Mouse (Mus musculus) MEL (cell line): ENCODE measurements around the gene Vamp8. TPM values are rescaled to one million over a fixed set of nuclear protein-coding genes. Genes with fewer than 3 reads are reported as not detected.

Experiments used
- DNase-seq: peaks from one replicate; pipeline ENCODE4 v3.0.0; 2011; ENCODE audit warnings: low read depth, low spot score
- H3K27ac ChIP-seq: 2 replicates; pipeline ENCODE4 v1.5.1; 2012; ENCODE audit warnings: low read depth, mild to moderate bottlenecking, control low read depth, low read length, moderate library complexity; ENCODE audit not compliant: control insufficient read depth
- H3K27me3 ChIP-seq, 2 experiments: fragments of 150-350 bp in 1 of 2; sonication (generic) in 1 of 2; 2 replicates each; pipeline ENCODE4 v1.6.1; 2012; ENCODE audit warnings: low read length in 2 of 2, mild to moderate bottlenecking in 2 of 2, improper control_type of control experiment in 1 of 2, moderate library complexity in 1 of 2; ENCODE audit not compliant: insufficient read depth in 2 of 2, control insufficient read depth in 1 of 2
- H3K36me3 ChIP-seq, 2 experiments: 2 replicates each; pipeline ENCODE4 v1.6.1; 2012 to 2014; ENCODE audit warnings: low read length in 2 of 2, improper control_type of control experiment in 1 of 2, inconsistent platforms in 1 of 2, mild to moderate bottlenecking in 1 of 2; ENCODE audit not compliant: insufficient read depth in 2 of 2, control insufficient read depth in 1 of 2
- H3K4me1 ChIP-seq, 2 experiments: fragments of 150-350 bp in 1 of 2; sonication (generic) in 1 of 2; 2 replicates each; pipeline ENCODE4 v1.6.1; 2012; ENCODE audit warnings: low read length in 2 of 2, improper control_type of control experiment in 1 of 2, mild to moderate bottlenecking in 1 of 2; ENCODE audit not compliant: insufficient read depth in 2 of 2, control insufficient read depth in 1 of 2
- H3K4me3 ChIP-seq, 2 experiments: fragments of 150-350 bp in 1 of 2; sonication (generic) in 1 of 2; 2 replicates each; pipeline ENCODE4 v1.5.1; 2012; ENCODE audit warnings: low read depth in 2 of 2, low read length in 2 of 2, mild to moderate bottlenecking in 2 of 2, moderate library complexity in 2 of 2, control low read depth in 1 of 2, improper control_type of control experiment in 1 of 2; ENCODE audit not compliant: control insufficient read depth in 1 of 2, insufficient read depth in 1 of 2
- H3K79me2 ChIP-seq: 2 replicates; pipeline ENCODE4 v1.6.1; 2012; ENCODE audit warnings: mild to moderate bottlenecking, low read length, moderate library complexity; ENCODE audit not compliant: control insufficient read depth, poor library complexity, insufficient read depth
- H3K9ac ChIP-seq: 2 replicates; pipeline ENCODE4 v1.6.1; 2012; ENCODE audit warnings: low read depth, mild to moderate bottlenecking, control low read depth, low read length, moderate library complexity; ENCODE audit not compliant: control insufficient read depth, poor library complexity, severe bottlenecking
- H3K9me3 ChIP-seq: fragments of 150-350 bp; sonication (generic); replicated peaks from 2 replicates; pipeline ENCODE4 v1.6.1; 2012; ENCODE audit warnings: mild to moderate bottlenecking, low read length, improper control_type of control experiment, moderate library complexity; ENCODE audit not compliant: insufficient read depth
- CHD2 ChIP-seq: IDR thresholded peaks from 2 replicates; pipeline ENCODE4 v1.6.1; 2011; ENCODE audit warnings: low read length, improper control_type of control experiment
- CTCF ChIP-seq, 3 experiments: IDR thresholded peaks in 2 of 3; conservative IDR thresholded peaks in 1 of 3; 2 replicates each; pipeline ENCODE4 v1.5.1; 2011 to 2012; ENCODE audit warnings: low read length in 3 of 3, low read depth in 2 of 3, mild to moderate bottlenecking in 2 of 3, improper control_type of control experiment in 1 of 3, inconsistent platforms in 1 of 3, mixed read lengths in 1 of 3, moderate library complexity in 1 of 3; ENCODE audit not compliant: control insufficient read depth in 1 of 3, insufficient read depth in 1 of 3, poor library complexity in 1 of 3, severe bottlenecking in 1 of 3
- ELF1 ChIP-seq: IDR thresholded peaks from 2 replicates; pipeline ENCODE4 v1.6.1; 2014; ENCODE audit warnings: low read depth, mild to moderate bottlenecking, inconsistent platforms, low read length, improper control_type of control experiment, moderate library complexity
- EP300 ChIP-seq, 2 experiments: IDR thresholded peaks; 2 replicates each; pipeline ENCODE4 v1.6.1; 2011; ENCODE audit warnings: improper control_type of control experiment in 2 of 2, low read length in 2 of 2, low read depth in 1 of 2, mild to moderate bottlenecking in 1 of 2
- GATA1 ChIP-seq: IDR thresholded peaks from 2 replicates; pipeline ENCODE4 v1.6.1; 2011; ENCODE audit warnings: low read depth, low read length, improper control_type of control experiment
- JUND ChIP-seq: IDR thresholded peaks from 2 replicates; pipeline ENCODE4 v1.6.1; 2011; ENCODE audit warnings: low read depth, mild to moderate bottlenecking, improper control_type of control experiment, low read length
- KAT2A ChIP-seq: conservative IDR thresholded peaks from 2 replicates; pipeline ENCODE4 v1.6.1; 2012; ENCODE audit warnings: low read depth, low read length, improper control_type of control experiment, inconsistent platforms
- MAFK ChIP-seq: IDR thresholded peaks from 2 replicates; pipeline ENCODE4 v1.6.1; 2011; ENCODE audit warnings: low read depth, mild to moderate bottlenecking, low read length, improper control_type of control experiment, borderline replicate concordance
- MAX ChIP-seq: IDR thresholded peaks from 2 replicates; pipeline ENCODE4 v1.6.1; 2011; ENCODE audit warnings: low read length, improper control_type of control experiment
- MXI1 ChIP-seq: IDR thresholded peaks from 2 replicates; pipeline ENCODE4 v1.6.1; 2011; ENCODE audit warnings: mild to moderate bottlenecking, low read depth, low read length, improper control_type of control experiment
- MYC ChIP-seq: IDR thresholded peaks from 2 replicates; pipeline ENCODE4 v1.6.1; 2011; ENCODE audit warnings: low read depth, mild to moderate bottlenecking, low read length, improper control_type of control experiment, moderate library complexity
- NELFE ChIP-seq: IDR thresholded peaks from 2 replicates; pipeline ENCODE4 v1.6.1; 2011; ENCODE audit warnings: low read depth, low read length, improper control_type of control experiment
- NRF1 ChIP-seq: IDR thresholded peaks from 2 replicates; pipeline ENCODE4 v1.6.1; 2014; ENCODE audit warnings: low read depth, mild to moderate bottlenecking, inconsistent platforms, low read length, improper control_type of control experiment, moderate library complexity; ENCODE audit not compliant: poor library complexity, insufficient read depth, severe bottlenecking
- POLR2A ChIP-seq, 2 experiments: IDR thresholded peaks; 2 replicates each; pipeline ENCODE4 v1.6.1; 2011 to 2012; ENCODE audit warnings: low read length in 2 of 2, mild to moderate bottlenecking in 2 of 2, control low read depth in 1 of 2, improper control_type of control experiment in 1 of 2, low read depth in 1 of 2, moderate library complexity in 1 of 2; ENCODE audit not compliant: control insufficient read depth in 1 of 2, insufficient read depth in 1 of 2, poor library complexity in 1 of 2
- POLR2AphosphoS2 ChIP-seq: IDR thresholded peaks from 2 replicates; pipeline ENCODE4 v1.6.1; 2011; ENCODE audit warnings: low read length, improper control_type of control experiment
- POLR2AphosphoS5 ChIP-seq: IDR thresholded peaks from 2 replicates; pipeline ENCODE4 v1.6.1; 2012; ENCODE audit warnings: low read depth, borderline replicate concordance, mild to moderate bottlenecking, inconsistent platforms, low read length, moderate library complexity, mixed read lengths
- RCOR1 ChIP-seq: IDR thresholded peaks from 2 replicates; pipeline ENCODE4 v1.6.1; 2012; ENCODE audit warnings: low read depth, mild to moderate bottlenecking, inconsistent platforms, low read length, improper control_type of control experiment
- TBP ChIP-seq: IDR thresholded peaks from 2 replicates; pipeline ENCODE4 v1.8.0; 2011; ENCODE audit warnings: low read depth, low read length, improper control_type of control experiment
- USF2 ChIP-seq, 2 experiments: IDR thresholded peaks; 2 replicates each; pipeline ENCODE4 v1.6.1; 2011 to 2012; ENCODE audit warnings: improper control_type of control experiment in 2 of 2, low read length in 2 of 2, borderline replicate concordance in 1 of 2, inconsistent platforms in 1 of 2, low read depth in 1 of 2, mild to moderate bottlenecking in 1 of 2; ENCODE audit not compliant: insufficient read depth in 1 of 2
- ZKSCAN1 ChIP-seq: IDR thresholded peaks from 2 replicates; pipeline ENCODE4 v1.6.1; 2012; ENCODE audit warnings: low read depth, mild to moderate bottlenecking, inconsistent platforms, low read length, improper control_type of control experiment, moderate library complexity
- ZMIZ1 ChIP-seq: IDR thresholded peaks from 2 replicates; pipeline ENCODE4 v1.6.1; 2012; ENCODE audit warnings: low read depth, mild to moderate bottlenecking, inconsistent platforms, low read length, improper control_type of control experiment, moderate library complexity
- ZNF384 ChIP-seq: IDR thresholded peaks from 2 replicates; pipeline ENCODE4 v1.6.1; 2012; ENCODE audit warnings: low read depth, mild to moderate bottlenecking, inconsistent platforms, low read length, improper control_type of control experiment
- polyA plus RNA-seq, 2 experiments: library from polyadenylated mRNA; stranded (reverse) in 1 of 2; unstranded in 1 of 2; fragments of >175 nt in 1 of 2; fragments of >200 nt in 1 of 2; gene quantifications; 2 replicates each; pipeline versions ENCODE4 v1.2.1 to v1.2.4; 2012; ENCODE audit warnings: low replicate concordance in 2 of 2, low read depth in 1 of 2; ENCODE audit not compliant: insufficient read length in 2 of 2, insufficient read depth in 1 of 2, missing spikeins in 1 of 2
- total RNA-seq: library from RNA; depleted of rRNA; stranded (reverse); fragments of 300-350 nt; gene quantifications from 2 replicates; pipeline ENCODE4 v1.2.3, GENCODE M21; 2012

The Vamp8 gene
- total and polyA plus RNA-seq, 3 experiments, result 164 to 179 TPM; not detected in 1

DNA sequence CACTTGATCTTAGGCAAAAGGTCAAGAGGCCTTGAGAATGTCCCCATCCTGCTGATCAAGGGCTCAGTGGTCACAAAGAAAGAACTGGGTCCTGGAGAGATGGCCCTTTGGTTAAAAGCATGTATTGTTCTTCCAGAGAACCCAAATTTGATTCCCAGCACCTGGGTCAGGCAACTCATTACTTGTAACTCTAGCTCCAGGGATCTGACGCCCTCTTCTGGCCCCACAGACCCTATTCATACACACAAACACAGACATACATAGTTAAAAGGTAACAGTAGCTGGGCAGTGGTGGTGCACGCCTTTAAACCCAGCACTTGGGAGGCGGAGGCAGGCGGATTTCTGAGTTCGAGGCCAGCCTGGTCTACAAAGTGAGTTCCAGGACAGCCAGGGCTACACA lies 1.8 kb upstream of the Vamp8 start:
- Histone ChIP-seq H3K27me3 (no peaks in the 10 kb centered on the region), H3K4me3 (peak overlapping the region; percentile 43 to 51), H3K79me2 (peaks cover 52% of the 10 kb centered on the region), H3K36me3 (peaks cover 0 to 35% of the 10 kb centered on the region in 2 experiments; a peak in 2 of 4 replicates), H3K9me3 (no peaks in the 10 kb centered on the region), H3K4me1 (peaks cover 0 to 43% of the 10 kb centered on the region in 2 experiments; a peak in 3 of 4 replicates), H3K27ac (peak overlapping the region; percentile 99), H3K9ac (peak overlapping the region; percentile 96)
- TF ChIP-seq CTCF (IDR thresholded peaks at IDR 0.05 in 2 of 3, conservative IDR thresholded peaks at IDR 0.05 in 1 of 3; ENCODE audit: control insufficient read depth in 1 of 3, insufficient read depth in 1 of 3, low read depth in 2 of 3, low read length in 3 of 3, poor library complexity in 1 of 3, severe bottlenecking in 1 of 3) (peak in 1 of 3 experiments; percentile 27; a peak in 2 of 6 replicates), ZKSCAN1 (no peak), TBP (no peak), KAT2A (no peak)
- DNase-seq, result peak; percentile 60

DNA sequence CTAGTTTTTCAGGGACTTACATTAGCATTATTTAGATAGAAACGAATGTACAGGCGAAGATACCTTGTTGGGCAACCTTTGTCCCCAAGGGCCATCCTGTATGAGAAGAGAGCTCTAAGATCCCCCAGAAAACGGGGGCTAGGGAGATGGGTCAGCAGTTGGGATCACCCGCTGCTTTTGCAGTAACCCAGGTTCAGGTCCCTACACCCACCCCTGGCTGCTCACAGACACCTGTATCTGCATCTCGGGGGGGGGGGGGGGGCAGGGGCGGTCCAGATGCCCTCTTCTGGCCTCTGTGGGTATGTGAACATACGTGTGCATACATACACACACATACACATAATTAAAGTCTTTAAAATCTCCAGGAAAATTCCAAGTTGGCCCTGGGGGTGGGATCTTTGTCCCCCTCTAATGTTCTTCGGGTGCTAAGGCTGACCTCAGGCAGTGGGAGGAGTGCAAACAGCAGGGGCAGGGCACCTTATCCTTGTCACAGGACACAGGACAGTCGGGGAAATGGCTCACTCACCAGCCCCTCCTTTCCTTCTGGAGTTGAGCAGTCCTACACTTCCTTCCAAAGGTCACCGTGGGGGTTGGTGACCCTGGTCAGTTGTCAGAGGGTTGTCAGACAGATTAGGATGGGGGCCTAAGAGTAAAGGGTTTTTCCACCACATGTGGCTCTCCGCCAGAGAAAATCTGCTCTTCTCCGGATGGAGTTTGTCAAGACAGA lies 455 bp upstream of the Vamp8 start:
- Histone ChIP-seq H3K9me3 (no peaks in the 10 kb centered on the region), H3K4me1 (peaks cover 0 to 47% of the 10 kb centered on the region in 2 experiments; a peak in 3 of 4 replicates), H3K27me3 (no peaks in the 10 kb centered on the region), H3K36me3 (peaks cover 0 to 40% of the 10 kb centered on the region in 2 experiments; a peak in 2 of 4 replicates), H3K4me3 (peak overlapping the region; percentile 71 to 77), H3K9ac (peak overlapping the region; percentile 96), H3K27ac (peak overlapping the region; percentile 99), H3K79me2 (peaks cover 55% of the 10 kb centered on the region)
- peak; percentile 79 for DNase-seq
- TF ChIP-seq CHD2 (no peak), CTCF (IDR thresholded peaks at IDR 0.05 in 2 of 3, conservative IDR thresholded peaks at IDR 0.05 in 1 of 3; ENCODE audit: control insufficient read depth in 1 of 3, insufficient read depth in 1 of 3, low read depth in 2 of 3, low read length in 3 of 3, poor library complexity in 1 of 3, severe bottlenecking in 1 of 3) (peak in 1 of 3 experiments; percentile 33; a peak in 1 of 6 replicates), POLR2AphosphoS5 (no peak; the same call in none of the 2 replicates), POLR2A (IDR thresholded peaks at IDR 0.05; ENCODE audit: control insufficient read depth in 1 of 2, insufficient read depth in 1 of 2, low read depth in 1 of 2, low read length in 2 of 2, poor library complexity in 1 of 2) (peak; percentile 18 to 66)

GRCm38 (mm10) chr6:72389471-72389940 lies 997 bp downstream of the Vamp8 start:
- DNase-seq, result peak; percentile 98
- Histone ChIP-seq H3K27me3 (no peaks in the 10 kb centered on the region), H3K9me3 (no peaks in the 10 kb centered on the region), H3K4me3 (peak overlapping the region; percentile 2 to 77), H3K27ac (peak overlapping the region; percentile 99), H3K36me3 (peaks cover 2 to 53% of the 10 kb centered on the region in 2 experiments; a peak in 3 of 4 replicates), H3K79me2 (peaks cover 63% of the 10 kb centered on the region), H3K9ac (peak overlapping the region; percentile 96), H3K4me1 (peaks cover 0 to 52% of the 10 kb centered on the region in 2 experiments; a peak in 3 of 4 replicates)
- TF ChIP-seq MAFK (no peak), MAX (no peak), KAT2A (no peak), ELF1 (no peak), NELFE (no peak), ZMIZ1 (no peak), RCOR1 (no peak), TBP (peak; percentile 97), ZNF384 (no peak), JUND (no peak), USF2 (IDR thresholded peaks at IDR 0.05; ENCODE audit: borderline replicate concordance in 1 of 2, insufficient read depth in 1 of 2, low read depth in 1 of 2, low read length in 2 of 2) (no peak), POLR2A (IDR thresholded peaks at IDR 0.05; ENCODE audit: control insufficient read depth in 1 of 2, insufficient read depth in 1 of 2, low read depth in 1 of 2, low read length in 2 of 2, poor library complexity in 1 of 2) (peak in 1 of 2 experiments; percentile 17; a peak in 1 of 4 replicates), EP300 (IDR thresholded peaks at IDR 0.05; ENCODE audit: low read depth in 1 of 2, low read length in 2 of 2) (no peak), MXI1 (no peak), POLR2AphosphoS2 (no peak), POLR2AphosphoS5 (peak; percentile 49; the same call in 1 of the 2 replicates), GATA1 (peak; percentile 97), NRF1 (no peak), CHD2 (no peak), MYC (no peak)
